Mouse (Mus musculus): ENCODE measurements around the gene Tmem265. TPM values are rescaled to one million over a fixed set of nuclear protein-coding genes. Genes with fewer than 3 reads are reported as not detected.
A peak's percentile ranks its signal among the peaks of the same experiment; 100 is the strongest.

The Tmem265 gene
- 2.7 and 3.5 TPM in 2 replicates for polyA plus RNA-seq (2012; rRNA removed)

DNA sequence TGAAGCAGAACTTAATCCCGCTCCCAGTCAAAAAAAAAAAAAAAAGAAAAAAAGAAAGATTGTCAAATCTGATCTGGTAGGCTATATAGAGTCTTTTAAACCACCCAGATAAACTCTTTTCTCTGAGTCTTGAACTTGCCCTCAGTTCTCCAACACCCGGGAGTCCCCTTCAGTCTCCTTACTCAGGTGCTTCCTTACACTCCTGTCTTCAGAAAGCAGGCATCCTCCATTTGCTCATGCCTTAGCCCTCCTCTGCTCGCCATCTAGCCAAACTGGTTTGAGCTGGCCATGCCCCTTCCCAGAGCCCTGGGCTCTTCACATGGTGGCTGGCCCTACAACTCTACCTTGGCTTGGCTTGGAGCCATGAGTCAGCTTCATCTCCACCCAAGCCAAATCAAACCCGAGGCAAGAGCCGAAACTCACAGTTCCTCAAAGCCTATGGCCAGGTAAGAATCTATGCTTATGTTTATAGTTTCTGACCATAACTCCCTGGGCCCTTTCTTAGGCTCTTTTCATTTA is at the start of gene Tmem265:
Tmem265 (plus strand) TSS at position 51 of the 519 bp plus-strand sequence.
- WGBS: 69% methylated on average over 5 of the region's 5 CpGs
- DNase-seq (ENCODE audit: low read depth, low spot score): no peak

DNA sequence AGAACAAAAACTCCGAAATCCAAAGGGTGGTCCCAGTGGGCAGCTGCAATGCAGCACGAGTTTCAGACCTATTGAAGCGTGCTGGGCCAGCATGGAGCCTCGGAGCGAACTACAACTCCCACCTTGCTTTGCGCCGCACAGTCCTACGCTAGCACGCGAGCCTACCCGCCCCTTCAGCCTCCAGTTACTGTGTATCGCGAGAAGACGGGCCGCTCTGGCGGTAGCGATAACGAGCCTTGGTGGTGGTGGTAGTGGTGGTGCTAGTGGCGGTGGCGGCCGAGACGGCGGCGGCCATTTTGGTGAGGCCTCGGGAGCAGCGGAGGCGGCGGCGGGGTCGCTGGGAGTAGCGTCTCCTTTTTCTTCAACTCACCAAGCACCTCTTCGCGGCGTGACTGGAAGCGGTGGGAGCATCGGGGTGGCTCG is 49.4 kb upstream of the Tmem265 start, which contains the start of gene Srcap:
Srcap (plus strand) TSS at position 176 of the 423 bp plus-strand sequence.
- DNase-seq (ENCODE audit: low read depth, low spot score): peak; percentile 87
- under 1% methylated on average over 37 of the region's 37 CpGs for WGBS

- DNase-seq (ENCODE audit: low read depth, low spot score): peak; percentile 69
- WGBS: under 1% methylated on average over 90 of the region's 93 CpGs
These were observed 48.8 kb upstream of the Tmem265 start for GRCm38 (mm10) chr7:127512231-127513015.

DNA sequence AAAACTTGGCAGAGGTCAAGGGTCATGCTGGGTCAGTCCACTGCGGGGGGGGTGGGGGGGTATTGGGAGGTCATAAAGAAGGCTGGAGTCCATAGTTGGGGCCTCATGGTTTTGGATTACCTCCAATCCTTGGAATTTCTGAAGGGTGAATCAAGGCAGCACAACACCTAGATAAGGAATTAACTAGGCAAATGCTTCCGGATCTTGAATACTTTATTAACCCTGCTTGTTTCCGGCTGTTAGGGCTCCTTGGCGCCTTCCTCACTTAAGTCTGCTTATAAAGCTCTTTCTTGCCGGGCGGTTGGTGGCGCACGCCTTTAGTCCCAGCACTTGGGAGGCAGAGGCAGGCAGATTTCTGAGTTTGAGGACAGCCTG is 48.2 kb upstream of the Tmem265 start:
- peak; percentile 51 for DNase-seq (ENCODE audit: low read depth, low spot score)
- WGBS: 3% methylated on average over 8 of the region's 8 CpGs

DNA sequence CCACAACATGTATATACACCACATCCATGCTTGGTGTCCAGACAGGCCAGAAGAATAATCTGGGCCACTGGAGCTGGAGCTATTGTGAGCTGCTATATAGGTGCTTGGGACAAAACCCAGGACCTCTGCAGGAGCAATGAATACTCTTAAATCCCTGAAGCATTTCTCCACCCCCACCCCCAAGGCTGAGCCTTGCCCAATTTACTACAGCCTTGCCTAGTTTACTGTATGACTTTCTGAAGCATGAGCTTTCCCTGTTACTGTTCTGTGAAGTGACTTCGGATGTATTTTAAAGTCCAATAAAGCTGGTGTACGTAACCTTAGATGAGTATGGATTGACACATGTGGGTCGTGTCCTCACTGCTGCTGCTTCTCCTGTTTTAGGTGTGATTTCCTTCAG is 47.4 kb upstream of the Tmem265 start:
- peak; percentile 22 for DNase-seq (ENCODE audit: low read depth, low spot score)
- WGBS: 29% methylated on average over 3 of the region's 3 CpGs

DNA sequence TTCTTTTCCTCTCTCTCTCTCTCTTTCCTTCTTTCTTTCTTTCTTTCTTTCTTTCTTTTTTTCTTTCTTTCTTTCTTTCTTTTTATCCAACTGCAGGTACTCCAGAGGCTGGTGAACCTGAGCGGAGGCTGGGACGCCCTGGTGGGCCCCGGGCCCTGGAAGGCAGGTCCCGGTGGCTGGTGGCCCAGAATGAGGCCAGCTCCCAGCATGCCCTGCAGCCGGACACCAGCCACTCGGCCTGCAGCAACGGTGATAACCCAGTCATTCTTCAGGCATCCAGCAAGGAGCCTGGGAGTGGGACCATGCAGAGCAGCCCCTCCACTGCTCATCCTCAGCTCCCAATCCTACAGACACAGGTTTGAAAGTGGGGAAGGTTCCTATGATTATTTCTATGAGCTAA is 45.3 kb upstream of the Tmem265 start:
- 87% methylated on average over 7 of the region's 7 CpGs for WGBS
- no peak for DNase-seq (ENCODE audit: low read depth, low spot score)

GRCm38 (mm10) chr7:127516344-127516743 is 44.8 kb upstream of the Tmem265 start:
- DNase-seq (ENCODE audit: low read depth, low spot score): no peak
- 85% methylated on average over 7 of the region's 7 CpGs for WGBS

GRCm38 (mm10) chr7:127519284-127519683 is 41.9 kb upstream of the Tmem265 start, which contains the start of gene Gm42715:
Gm42715 (plus strand) TSS chr7:127519584.
- 87% methylated on average over 3 of the region's 3 CpGs for WGBS
- DNase-seq (ENCODE audit: low read depth, low spot score): no peak

GRCm38 (mm10) chr7:127541671-127542070 is 19.5 kb upstream of the Tmem265 start:
- WGBS: 91% methylated on average over 3 of the region's 3 CpGs
- DNase-seq (ENCODE audit: low read depth, low spot score): no peak

DNA sequence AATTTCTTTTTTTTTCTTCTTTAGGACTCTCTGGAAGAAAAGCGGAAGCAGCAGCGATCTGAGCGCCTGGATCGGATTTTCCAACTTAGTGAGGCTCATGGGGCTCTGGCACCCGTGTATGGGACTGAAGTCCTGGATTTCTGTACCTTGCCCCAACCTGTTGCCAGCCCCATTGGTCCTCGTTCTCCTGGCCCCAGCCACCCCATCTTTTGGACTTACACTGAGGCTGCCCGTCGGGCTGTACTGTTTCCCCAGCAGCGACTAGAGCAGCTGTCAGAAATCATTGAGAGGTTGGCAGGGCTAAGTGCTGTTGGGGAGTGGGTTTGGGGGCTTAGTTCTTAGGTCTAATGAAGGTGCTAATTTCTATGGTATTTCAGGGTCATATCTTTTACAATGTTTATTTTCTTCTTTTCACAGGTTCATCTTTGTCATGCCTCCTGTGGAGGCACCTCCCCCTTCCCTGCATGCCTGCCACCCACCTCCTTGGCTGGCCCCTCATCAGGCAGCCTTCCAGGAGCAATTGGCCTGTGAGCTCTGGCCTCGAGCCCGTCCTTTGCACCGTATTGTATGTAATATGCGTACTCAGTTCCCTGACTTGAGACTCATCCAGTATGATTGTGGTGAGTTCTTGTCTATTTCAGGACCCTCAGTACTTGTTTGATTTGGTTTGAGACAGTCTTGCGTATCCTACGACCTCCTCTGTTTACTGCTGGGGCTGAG is 11.9 kb upstream of the Tmem265 start:
- WGBS: 70% methylated on average over 15 of the region's 15 CpGs
- DNase-seq (ENCODE audit: low read depth, low spot score): no peak

DNA sequence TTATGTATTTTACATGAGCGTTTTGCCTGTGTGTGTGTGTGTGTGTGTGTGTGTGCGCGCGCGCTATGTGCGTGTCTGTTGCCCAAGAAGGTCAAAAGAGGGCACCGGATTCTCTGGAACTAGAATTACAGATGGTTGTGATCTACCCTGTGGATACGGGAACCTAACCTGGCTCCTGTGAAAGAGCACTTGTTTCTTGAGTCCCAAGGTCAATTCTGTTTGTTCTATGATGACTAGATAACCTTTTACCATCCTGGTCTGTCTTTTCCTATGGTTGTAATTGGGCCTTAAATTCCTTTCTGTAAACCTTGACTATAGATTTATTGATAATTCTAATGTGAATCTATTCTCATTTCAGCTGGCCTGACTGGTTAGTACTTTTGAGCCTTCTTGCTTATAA is 9.6 kb upstream of the Tmem265 start:
- DNase-seq (ENCODE audit: low read depth, low spot score): no peak
- WGBS: 82% methylated on average over 8 of the region's 8 CpGs

- WGBS: 95% methylated on average over 11 of the region's 11 CpGs
- no peak for DNase-seq (ENCODE audit: low read depth, low spot score)
These were observed 610 bp upstream of the Tmem265 start for GRCm38 (mm10) chr7:127560580-127560979.

DNA sequence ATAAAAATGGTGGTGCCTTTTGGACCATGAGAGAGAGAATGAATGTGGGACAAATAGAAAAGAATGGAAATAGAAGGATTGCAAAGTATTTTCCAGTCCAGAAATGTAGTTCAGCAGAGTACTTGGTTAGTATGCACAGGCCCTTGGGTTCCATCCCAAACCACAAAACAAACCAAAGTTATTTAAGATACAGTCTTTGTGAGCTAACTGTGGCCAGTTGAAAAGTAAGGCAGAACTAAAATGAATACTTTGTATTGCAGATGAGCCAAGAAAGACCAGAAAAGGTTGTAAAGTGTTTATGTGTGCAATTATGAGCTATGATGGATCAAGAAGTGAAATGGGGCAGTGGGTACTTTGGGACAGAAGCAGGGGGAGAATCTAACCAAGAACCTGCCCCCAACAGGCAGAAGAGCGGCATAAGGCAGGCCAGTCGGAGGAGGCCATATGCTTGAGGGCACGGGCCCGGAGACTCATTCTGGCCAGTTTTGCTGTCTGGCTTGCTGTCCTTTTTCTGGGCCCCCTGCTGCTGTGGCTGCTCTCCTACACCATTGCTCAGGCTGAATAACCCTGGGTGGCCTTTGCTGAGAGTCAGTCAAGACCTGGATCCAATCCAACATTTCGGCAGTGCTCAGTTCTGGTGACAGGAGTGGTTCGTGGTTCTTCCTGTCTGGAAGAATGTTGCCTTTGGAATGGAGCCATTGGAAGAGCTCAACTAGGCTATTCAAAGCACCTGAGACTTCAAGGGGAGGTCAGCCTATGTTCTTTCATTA is 3.4 kb downstream of the Tmem265 start:
- no peak for DNase-seq (ENCODE audit: low read depth, low spot score)
- 69% methylated on average over 6 of the region's 6 CpGs for WGBS

DNA sequence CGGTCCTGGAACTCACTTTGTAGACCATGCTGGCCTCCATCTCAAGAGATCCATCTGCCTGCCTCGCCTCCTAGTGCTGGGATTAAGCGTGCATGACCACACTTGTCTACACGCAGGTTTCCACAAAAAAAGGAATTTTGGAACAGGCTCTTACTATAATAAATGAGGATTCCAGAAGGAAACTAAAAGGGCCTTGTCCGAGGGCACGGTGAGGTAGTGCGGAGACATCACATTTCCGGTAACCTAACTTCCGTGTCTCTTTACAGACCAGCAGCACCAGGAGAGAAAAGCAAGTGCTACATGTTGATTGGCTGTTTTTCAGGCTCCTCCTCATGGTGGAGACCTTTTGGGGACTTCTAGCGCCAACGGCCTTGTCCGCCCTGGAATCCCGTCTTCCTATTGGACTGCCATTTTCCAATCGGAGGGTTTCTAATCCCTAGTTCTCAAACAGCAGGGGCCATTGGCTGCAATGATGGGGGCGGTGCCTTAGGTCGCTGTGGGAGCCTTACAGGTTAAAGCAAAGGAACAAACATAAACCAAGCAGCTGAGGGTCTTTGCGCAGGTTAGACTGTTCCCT is 11.8 kb downstream of the Tmem265 start, which contains the start of gene Phkg2:
Phkg2 (plus strand) TSS at position 446 of the 577 bp plus-strand sequence.
- DNase-seq (ENCODE audit: low read depth, low spot score): peak; percentile 99
- WGBS: under 1% methylated on average over 17 of the region's 17 CpGs

DNA sequence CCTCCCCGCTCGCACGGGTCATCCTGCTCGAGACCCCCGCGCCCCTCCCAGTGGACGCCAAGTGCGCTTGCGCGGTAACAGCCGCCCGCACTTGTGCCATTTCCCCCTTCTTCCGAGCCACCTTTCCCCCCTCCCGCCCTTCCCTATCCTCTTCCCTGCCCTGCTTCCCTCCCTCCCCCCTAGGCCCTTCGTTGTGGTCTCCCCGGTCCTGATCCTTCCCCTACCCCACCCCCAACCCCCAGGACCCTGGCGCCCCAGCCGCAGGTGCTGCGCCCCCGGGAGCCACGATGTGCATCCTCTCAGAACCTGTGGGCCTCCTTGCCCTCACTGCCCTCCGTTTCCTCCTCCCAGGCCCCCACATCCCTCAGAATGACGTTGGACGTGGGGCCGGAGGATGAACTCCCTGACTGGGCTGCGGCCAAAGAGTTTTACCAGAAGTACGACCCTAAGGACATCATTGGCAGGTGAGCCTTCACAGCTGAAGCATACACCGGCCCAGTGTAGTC is 12.4 kb downstream of the Tmem265 start:
- no peak for DNase-seq (ENCODE audit: low read depth, low spot score)
- WGBS: 3% methylated on average over 28 of the region's 28 CpGs

DNA sequence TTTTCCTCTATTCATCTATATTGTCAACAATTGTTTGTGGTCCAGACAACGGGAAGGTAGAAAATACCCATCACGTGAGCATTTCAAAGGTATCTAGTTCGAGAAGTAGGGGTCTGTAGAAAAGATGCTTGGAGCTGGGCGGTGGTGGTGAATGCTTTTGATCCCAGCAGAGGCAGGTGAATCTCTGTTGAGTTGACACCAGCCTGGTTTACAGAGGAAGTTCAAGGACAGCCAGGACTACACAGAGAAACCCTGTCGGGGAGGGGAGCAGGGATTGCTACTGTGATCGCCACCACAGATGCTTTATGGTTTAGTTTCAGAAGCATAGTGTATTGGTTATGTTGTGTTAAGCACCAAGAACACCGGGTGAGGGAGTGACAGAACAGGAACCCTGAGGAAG is 12.9 kb downstream of the Tmem265 start:
- no peak for DNase-seq (ENCODE audit: low read depth, low spot score)
- WGBS: 10% methylated on average over 7 of the region's 7 CpGs

DNA sequence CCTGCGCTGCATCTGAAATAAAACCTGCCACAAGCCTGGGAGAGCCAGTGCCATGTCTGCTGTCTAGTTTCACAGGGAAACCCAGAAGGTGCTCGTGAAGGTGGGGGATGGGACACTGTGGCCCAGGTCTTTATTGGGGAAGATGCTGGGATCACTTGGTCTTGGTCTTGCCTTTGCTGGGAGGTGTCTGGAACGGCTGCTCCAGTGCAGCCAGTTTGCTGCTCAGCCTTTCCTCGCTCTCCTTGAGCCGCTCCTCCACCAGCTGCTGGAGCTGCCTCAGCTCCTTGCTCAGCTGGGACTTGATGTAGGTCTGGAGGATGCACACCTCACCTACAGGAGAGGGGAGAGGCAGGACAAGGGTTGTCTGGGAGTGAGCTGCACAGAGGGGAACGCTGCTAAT is 22.1 kb downstream of the Tmem265 start:
- 94% methylated on average over 6 of the region's 6 CpGs for WGBS
- DNase-seq (ENCODE audit: low read depth, low spot score): no peak

DNA sequence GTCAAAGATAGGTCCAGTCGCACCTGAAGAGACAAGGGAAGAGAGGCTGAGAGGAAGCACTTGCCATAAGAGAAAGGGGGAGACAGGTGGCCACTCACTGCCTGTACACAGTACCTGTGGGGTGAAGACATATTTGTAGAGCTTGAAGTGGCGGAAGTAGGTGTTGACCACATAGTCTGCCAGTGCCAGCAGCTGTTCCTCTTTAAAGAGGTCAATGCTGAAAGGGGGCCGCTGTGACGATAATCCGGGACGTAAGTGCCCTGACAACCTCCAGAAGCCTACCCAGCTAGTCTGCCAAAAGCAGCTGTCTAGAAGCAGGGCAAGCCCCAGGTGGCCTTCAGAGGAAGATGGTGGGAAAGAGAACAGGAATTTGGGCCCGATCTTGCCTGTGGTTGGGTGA is 23.8 kb downstream of the Tmem265 start:
- 87% methylated on average over 7 of the region's 7 CpGs for WGBS

GRCm38 (mm10) chr7:127586149-127586548 is 25.0 kb downstream of the Tmem265 start:
- 94% methylated on average over 6 of the region's 6 CpGs for WGBS
- DNase-seq (ENCODE audit: low read depth, low spot score): no peak

More for the DNA sequence above, 23.8 kb downstream of the Tmem265 start:
- DNase-seq (ENCODE audit: low read depth, low spot score): no peak
